Comparison of ENCODE assay signal across 8 mouse cellular contexts in genomic region chr1:75467215-75467927, GRCm38 (mm10). TPM values are rescaled to one million over a fixed set of nuclear protein-coding genes. Genes with fewer than 3 reads are reported as not detected.
DNase-seq lines count a peak whose midpoint lies in the region; ATAC-seq and TF ChIP-seq lines count a peak whose summit lies in the region.

No protein-coding gene starts in this region.

- DNase-seq in adrenal gland, adult (ENCODE audit: inconsistent age in 2 of 2, low spot score in 1 of 2), result peak; percentile 77 to 93
- DNase-seq in cerebellum, postnatal 4 days (ENCODE audit: low spot score in 2 of 2), result peak; percentile 69 to 84
- DNase-seq in gastrocnemius, postnatal 10 days, result peak; percentile 78
- DNase-seq in hindbrain, postnatal 0 days (ENCODE audit: low spot score), result peak; percentile 92
- peak; percentile 81 to 84 for DNase-seq in layer of hippocampus, postnatal 36 days
- peak; percentile 77 to 82 for DNase-seq in lung, postnatal 4 days
- peak; percentile 87 for DNase-seq in retina, postnatal 7 days (ENCODE audit: low read depth, low spot score)
- peak; percentile 77 to 82 for DNase-seq in urinary bladder, postnatal 4 days (ENCODE audit: low spot score in 2 of 2)

- no peak overlapping the region for H3K9ac ChIP-seq in hindbrain, postnatal 0 days (replicated peaks; ENCODE audit: low read length)

- H3K27me3 ChIP-seq in hindbrain, postnatal 0 days (ENCODE audit: insufficient read depth, low read length), result no peaks in the 10 kb centered on the region

- TF ChIP-seq CTCF in hindbrain, postnatal 0 days (IDR thresholded peaks at IDR 0.05; ENCODE audit: low read depth), result peak; percentile 92

- no peak overlapping the region for H3K4me3 ChIP-seq in hindbrain, postnatal 0 days (ENCODE audit: low read length)

- 8% methylated on average over 14 of the region's 14 CpGs for WGBS in hindbrain, postnatal 0 days

- no peaks in the 10 kb centered on the region; the same call in 1 of the 2 replicates for H3K36me3 ChIP-seq in hindbrain, postnatal 0 days (ENCODE audit: insufficient read depth, low read length)

- peak overlapping the region; percentile 27; the same call in 1 of the 2 replicates for H3K4me2 ChIP-seq in hindbrain, postnatal 0 days (ENCODE audit: low read depth, low read length)

- no peaks in the 10 kb centered on the region for H3K4me1 ChIP-seq in hindbrain, postnatal 0 days (ENCODE audit: insufficient read depth, low read length)

- peak; percentile 80 for ATAC-seq in hindbrain, postnatal 0 days

- no peak overlapping the region for H3K27ac ChIP-seq in hindbrain, postnatal 0 days

- H3K9me3 ChIP-seq in hindbrain, postnatal 0 days (ENCODE audit: low read length), result no peaks in the 10 kb centered on the region

RNA-seq across cellular contexts. Expression of gene Chpf, which starts 11.7 kb away (rescaled TPM):
- total RNA-seq in gastrocnemius, postnatal 10 days (2021), result 10 to 100 TPM; 22.2 to 32.0 TPM
- 155 and 173 TPM in 2 replicates for total RNA-seq in hindbrain, postnatal 0 days (2014; rRNA removed)
- 55.3 and 55.8 TPM in 2 replicates for polyA plus RNA-seq in hindbrain, postnatal 0 days (2015; fragmentation: Nextera tagmentation; extraction: Ambion mirVana)
- 10 to 100 TPM; 76.8 to 82.8 TPM for total RNA-seq in layer of hippocampus, postnatal 36 days (2021)

RNA-seq across cellular contexts. Expression of gene Tmem198, which starts 12.0 kb away (rescaled TPM):
- under 1 TPM; 0.68 to 0.87 TPM for total RNA-seq in gastrocnemius, postnatal 10 days (2021)
- total RNA-seq in hindbrain, postnatal 0 days (2014; rRNA removed), result 52.7 and 69.3 TPM in 2 replicates
- polyA plus RNA-seq in hindbrain, postnatal 0 days (2015; fragmentation: Nextera tagmentation; extraction: Ambion mirVana), result 33.9 and 36.4 TPM in 2 replicates
- 10 to 100 TPM; 68.8 to 71.4 TPM for total RNA-seq in layer of hippocampus, postnatal 36 days (2021)

RNA-seq across cellular contexts. Expression of gene Asic4, which starts 17.1 kb away (rescaled TPM):
- not detected for total RNA-seq in gastrocnemius, postnatal 10 days (2021)
- 71.4 and 74.1 TPM in 2 replicates for total RNA-seq in hindbrain, postnatal 0 days (2014; rRNA removed)
- polyA plus RNA-seq in hindbrain, postnatal 0 days (2015; fragmentation: Nextera tagmentation; extraction: Ambion mirVana), result 17.0 and 21.0 TPM in 2 replicates
- total RNA-seq in layer of hippocampus, postnatal 36 days (2021), result 1 to 10 TPM; 6.5 to 7.4 TPM

RNA-seq across cellular contexts. Expression of gene Gmppa, which starts 31.6 kb away (rescaled TPM):
- 10 to 100 TPM; 35.6 to 39.7 TPM for total RNA-seq in gastrocnemius, postnatal 10 days (2021)
- total RNA-seq in hindbrain, postnatal 0 days (2014; rRNA removed), result 88.0 and 96.8 TPM in 2 replicates
- 59.9 and 63.1 TPM in 2 replicates for polyA plus RNA-seq in hindbrain, postnatal 0 days (2015; fragmentation: Nextera tagmentation; extraction: Ambion mirVana)
- 10 to 100 TPM; 63.6 to 73.5 TPM for total RNA-seq in layer of hippocampus, postnatal 36 days (2021)

RNA-seq across cellular contexts. Expression of gene Obsl1, which starts 38.9 kb away (rescaled TPM):
- total RNA-seq in gastrocnemius, postnatal 10 days (2021), result 100 to 1,000 TPM; 107 to 122 TPM
- total RNA-seq in hindbrain, postnatal 0 days (2014; rRNA removed), result 52.4 and 62.4 TPM in 2 replicates
- 22.7 and 23.9 TPM in 2 replicates for polyA plus RNA-seq in hindbrain, postnatal 0 days (2015; fragmentation: Nextera tagmentation; extraction: Ambion mirVana)
- 10 to 100 TPM; 24.1 to 26.3 TPM for total RNA-seq in layer of hippocampus, postnatal 36 days (2021)

Comparison
In these comparisons a context has a peak if more than half of its experiments do, and no peak if none do; other contexts are left out.
1. RNA of gene Tmem198, which starts 12.0 kb away (total RNA-seq): 68.8 to 71.4 TPM in layer of hippocampus, postnatal 36 days and 52.7 to 69.3 TPM in hindbrain, postnatal 0 days; 0.68 to 0.87 TPM in gastrocnemius, postnatal 10 days; every median in the first group is over 10 times any median in the second.
2. RNA of gene Asic4, which starts 17.1 kb away (total RNA-seq): 71.4 to 74.1 TPM in hindbrain, postnatal 0 days and 6.5 to 7.4 TPM in layer of hippocampus, postnatal 36 days; not detected in gastrocnemius, postnatal 10 days; every median in the first group is over 4 times any median in the second.
3. Peak in every context shown above with its lines, with median percentiles within 50 percentile points of each other: DNase-seq.